Mouse (Mus musculus) brain, embryonic 14.5 days (tissue): ENCODE data around the gene Lrrc25.

Experiments used
- CTCF ChIP-seq: fragments of 200-500 bp; IDR thresholded peaks from 2 replicates; pipeline ENCODE4 v1.5.1; 2012; ENCODE audit warnings: inconsistent platforms, mild to moderate bottlenecking, moderate library complexity, borderline replicate concordance; ENCODE audit not compliant: insufficient read depth, insufficient read length; ENCODE audit errors: extremely low read depth
- POLR2A ChIP-seq: fragments of 200-500 bp; IDR thresholded peaks from 2 replicates; pipeline ENCODE4 v1.6.1; 2012; ENCODE audit warnings: mild to moderate bottlenecking, inconsistent platforms, borderline replicate concordance; ENCODE audit not compliant: poor library complexity, insufficient read depth, insufficient read length, severe bottlenecking; ENCODE audit errors: extremely low read depth

DNA sequence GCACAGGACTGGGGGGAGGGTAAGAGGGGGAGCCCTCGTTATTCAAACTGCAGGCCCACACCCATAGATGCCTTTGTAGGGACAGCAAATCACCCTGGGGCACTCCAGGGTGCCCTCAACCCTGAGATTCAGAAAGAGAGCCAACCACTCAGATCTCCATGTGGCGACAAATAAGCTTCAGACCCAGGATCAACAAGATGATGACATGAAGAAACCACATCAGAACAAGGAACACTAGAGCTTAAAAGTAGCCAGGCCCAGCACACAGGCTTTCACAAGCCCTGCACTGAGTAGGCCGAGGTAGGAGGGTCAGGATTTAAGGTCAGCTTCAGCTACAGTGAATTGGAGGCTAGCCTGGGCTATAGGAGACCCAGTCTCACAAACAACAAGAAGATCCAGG lies 33.0 kb downstream of the Lrrc25 start:
- TF ChIP-seq CTCF (no peak), POLR2A (no peak)
